Mouse (Mus musculus) erythroblast, embryonic 14.5 days (primary cell): ENCODE results near the gene Meis2.

Experiments used
- GATA1 ChIP-seq: IDR thresholded peaks from 2 replicates; pipeline ENCODE4 v1.6.1; 2012; ENCODE audit warnings: low read length, inconsistent platforms, mixed read lengths
- TAL1 ChIP-seq: IDR thresholded peaks from 3 replicates; pipeline ENCODE4 v1.6.1; 2012; ENCODE audit warnings: low read length, inconsistent platforms, mixed read lengths

DNA sequence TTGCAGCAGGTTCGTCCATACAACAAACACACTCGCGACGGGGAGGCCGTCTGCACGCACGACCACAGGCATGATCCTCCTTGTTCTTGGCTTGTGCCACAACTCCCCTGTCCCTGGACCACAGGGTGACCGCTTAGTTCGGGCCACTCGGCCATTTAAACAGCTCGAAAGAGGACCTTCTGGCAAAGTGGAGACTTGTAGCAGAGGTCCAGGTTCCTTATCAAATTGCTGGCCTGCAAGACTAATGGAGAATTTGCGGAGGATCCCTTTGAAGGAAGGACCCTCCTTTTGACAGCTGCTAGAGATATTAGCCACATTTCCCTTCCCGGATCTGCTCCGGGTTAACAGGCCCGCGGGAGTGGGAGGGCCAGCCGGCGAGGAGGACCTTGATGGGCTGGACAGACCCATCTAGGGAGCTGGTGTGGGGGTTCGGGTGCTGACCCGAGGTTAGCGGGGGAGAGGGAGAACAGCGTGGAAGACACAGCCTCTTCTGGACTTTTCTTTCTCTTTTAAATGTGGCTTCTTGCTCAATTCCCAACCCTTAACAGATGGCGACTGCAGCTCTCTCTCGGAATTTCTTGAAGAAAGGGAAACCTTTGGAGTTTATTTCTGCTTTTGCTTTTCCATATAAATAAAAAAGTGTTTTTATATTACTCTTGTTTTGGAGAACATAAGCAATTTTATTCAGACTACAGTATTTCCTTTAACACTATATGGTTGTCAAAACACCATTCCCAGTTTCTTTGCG, 204.9 kb downstream of the Meis2 start:
- TF ChIP-seq TAL1 (no peak), GATA1 (no peak)
